Mouse (Mus musculus): ENCODE data around the gene Spint4.

The Spint4 gene

GRCm38 (mm10) chr2:164698201-164698600 lies at the start of gene Spint4:
Gene Spint4, plus strand, starts transcription at chr2:164698501.
- TF ChIP-seq POU5F1 (IDR thresholded peaks at IDR 0.05; ENCODE audit: borderline replicate concordance, low read length) (no peak), CTCF (conservative IDR thresholded peaks at IDR 0.05; ENCODE audit: low read length) (no peak), NANOG (IDR thresholded peaks at IDR 0.05; ENCODE audit: borderline replicate concordance, low read length) (no peak)

GRCm38 (mm10) chr2:164655858-164656257 lies 42.4 kb upstream of the Spint4 start, which contains the start of gene Wfdc10:
Gene Wfdc10, plus strand, starts transcription at chr2:164656046.
- H3K27me3 ChIP-seq (ENCODE audit: insufficient read depth, low read length), result peaks cover 21% of the 10 kb centered on the region
- TF ChIP-seq CTCF (conservative IDR thresholded peaks at IDR 0.05; ENCODE audit: low read length) (peak; percentile 99), POU5F1 (IDR thresholded peaks at IDR 0.05; ENCODE audit: borderline replicate concordance, low read length) (no peak), NANOG (IDR thresholded peaks at IDR 0.05; ENCODE audit: borderline replicate concordance, low read length) (no peak)
- peaks cover 14% of the 10 kb centered on the region for H3K4me1 ChIP-seq (replicated peaks; ENCODE audit: low read depth, low read length)
- H3K36me3 ChIP-seq (ENCODE audit: insufficient read depth, low read length), result no peaks in the 10 kb centered on the region
- H3K4me3 ChIP-seq (replicated peaks; ENCODE audit: low read length), result peak within 1 kb of the TSS; percentile 29
- H3K9me3 ChIP-seq (ENCODE audit: low read length), result no peaks in the 10 kb centered on the region

More at GRCm38 (mm10) chr2:164698201-164698600, at the start of gene Spint4:
- peaks cover 12% of the 10 kb centered on the region for H3K4me1 ChIP-seq (replicated peaks; ENCODE audit: low read depth, low read length)
- peaks cover 6% of the 10 kb centered on the region; the same call in 1 of the 2 replicates for H3K27me3 ChIP-seq (ENCODE audit: insufficient read depth, low read length)
- no peaks in the 10 kb centered on the region for H3K36me3 ChIP-seq (ENCODE audit: insufficient read depth, low read length)
- H3K9me3 ChIP-seq (ENCODE audit: low read length), result no peaks in the 10 kb centered on the region
- H3K4me3 ChIP-seq (replicated peaks; ENCODE audit: low read length), result no peak within 1 kb of the TSS

GRCm38 (mm10) chr2:164656483-164656882 lies 41.8 kb upstream of the Spint4 start, which contains the start of gene Wfdc9:
Gene Wfdc9, minus strand, starts transcription at chr2:164656583.
- no peaks in the 10 kb centered on the region for H3K36me3 ChIP-seq (ENCODE audit: insufficient read depth, low read length)
- H3K4me3 ChIP-seq (replicated peaks; ENCODE audit: low read length), result peak within 1 kb of the TSS; percentile 29
- TF ChIP-seq NANOG (IDR thresholded peaks at IDR 0.05; ENCODE audit: borderline replicate concordance, low read length) (no peak), CTCF (conservative IDR thresholded peaks at IDR 0.05; ENCODE audit: low read length) (no peak), POU5F1 (IDR thresholded peaks at IDR 0.05; ENCODE audit: borderline replicate concordance, low read length) (no peak)
- H3K4me1 ChIP-seq (replicated peaks; ENCODE audit: low read depth, low read length), result peaks cover 14% of the 10 kb centered on the region
- peaks cover 21% of the 10 kb centered on the region for H3K27me3 ChIP-seq (ENCODE audit: insufficient read depth, low read length)
- H3K9me3 ChIP-seq (ENCODE audit: low read length), result no peaks in the 10 kb centered on the region

DNA sequence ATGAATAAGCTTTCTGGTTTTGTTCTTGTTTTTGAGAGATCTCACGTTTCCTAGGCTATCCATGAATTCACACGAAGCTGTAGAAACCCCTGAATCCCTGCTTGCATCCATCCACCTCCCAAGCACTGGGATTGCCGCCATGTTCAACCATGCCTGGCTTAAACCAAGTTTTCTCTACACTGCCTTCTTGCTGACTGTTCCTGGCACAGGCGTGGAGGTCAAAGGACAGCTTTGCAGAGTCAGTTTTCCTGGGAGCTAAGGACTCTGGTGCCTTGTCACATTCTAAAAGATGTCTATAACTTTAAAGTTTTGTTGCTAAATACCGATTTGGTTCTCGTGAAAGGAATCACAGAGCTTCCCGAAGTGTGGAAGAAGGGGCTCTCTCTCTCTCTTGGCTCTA lies 33.5 kb upstream of the Spint4 start:
- Histone ChIP-seq H3K27me3 (ENCODE audit: insufficient read depth, low read length) (0 out of 2 replicates have a peak, but pooled peaks cover 1% of the 10 kb centered on the region), H3K9me3 (ENCODE audit: low read length) (peaks cover 19% of the 10 kb centered on the region), H3K4me3 (replicated peaks; ENCODE audit: low read length) (no peak overlapping the region), H3K4me1 (replicated peaks; ENCODE audit: low read depth, low read length) (no peaks in the 10 kb centered on the region), H3K36me3 (ENCODE audit: insufficient read depth, low read length) (no peaks in the 10 kb centered on the region)
- TF ChIP-seq NANOG (IDR thresholded peaks at IDR 0.05; ENCODE audit: borderline replicate concordance, low read length), result no peak
- no peak for TF ChIP-seq POU5F1 (IDR thresholded peaks at IDR 0.05; ENCODE audit: borderline replicate concordance, low read length)
- no peak for TF ChIP-seq CTCF (conservative IDR thresholded peaks at IDR 0.05; ENCODE audit: low read length)

- no peaks in the 10 kb centered on the region for H3K4me1 ChIP-seq (replicated peaks; ENCODE audit: low read depth, low read length)
- peaks cover 2% of the 10 kb centered on the region; the same call in 1 of the 2 replicates for H3K27me3 ChIP-seq (ENCODE audit: insufficient read depth, low read length)
- H3K36me3 ChIP-seq (ENCODE audit: insufficient read depth, low read length), result no peaks in the 10 kb centered on the region
- TF ChIP-seq NANOG (IDR thresholded peaks at IDR 0.05; ENCODE audit: borderline replicate concordance, low read length) (no peak), CTCF (conservative IDR thresholded peaks at IDR 0.05; ENCODE audit: low read length) (no peak), POU5F1 (IDR thresholded peaks at IDR 0.05; ENCODE audit: borderline replicate concordance, low read length) (no peak)
- peaks cover 22% of the 10 kb centered on the region for H3K9me3 ChIP-seq (ENCODE audit: low read length)
- no peak overlapping the region for H3K4me3 ChIP-seq (replicated peaks; ENCODE audit: low read length)
Observed at GRCm38 (mm10) chr2:164670261-164670660, 28.0 kb upstream of the Spint4 start.

DNA sequence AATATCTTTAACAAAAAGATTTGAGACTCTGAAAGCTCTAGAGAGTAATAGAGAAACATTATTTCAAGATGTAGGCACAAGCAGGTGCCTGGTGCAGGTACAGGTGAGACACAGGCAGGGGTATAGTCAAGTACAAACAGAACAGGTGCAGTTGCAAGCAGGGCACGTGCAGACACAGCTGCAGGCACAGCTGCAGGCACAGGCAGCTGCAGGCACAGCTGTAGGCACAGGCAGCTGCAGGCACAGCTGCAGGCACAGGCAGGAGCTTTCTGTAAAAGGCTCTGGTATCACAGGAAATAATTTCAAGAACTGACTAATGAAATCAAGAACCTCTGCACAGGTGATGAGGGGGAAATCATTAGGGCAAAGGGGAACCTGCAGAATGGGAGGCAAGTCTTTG lies 27.4 kb upstream of the Spint4 start:
- Histone ChIP-seq H3K36me3 (ENCODE audit: insufficient read depth, low read length) (no peaks in the 10 kb centered on the region), H3K4me3 (replicated peaks; ENCODE audit: low read length) (no peak overlapping the region), H3K27me3 (ENCODE audit: insufficient read depth, low read length) (peaks cover 2% of the 10 kb centered on the region; the same call in 1 of the 2 replicates), H3K4me1 (replicated peaks; ENCODE audit: low read depth, low read length) (no peaks in the 10 kb centered on the region), H3K9me3 (ENCODE audit: low read length) (peaks cover 19% of the 10 kb centered on the region)
- TF ChIP-seq NANOG (IDR thresholded peaks at IDR 0.05; ENCODE audit: borderline replicate concordance, low read length), result no peak
- TF ChIP-seq CTCF (conservative IDR thresholded peaks at IDR 0.05; ENCODE audit: low read length), result no peak
- TF ChIP-seq POU5F1 (IDR thresholded peaks at IDR 0.05; ENCODE audit: borderline replicate concordance, low read length), result no peak

DNA sequence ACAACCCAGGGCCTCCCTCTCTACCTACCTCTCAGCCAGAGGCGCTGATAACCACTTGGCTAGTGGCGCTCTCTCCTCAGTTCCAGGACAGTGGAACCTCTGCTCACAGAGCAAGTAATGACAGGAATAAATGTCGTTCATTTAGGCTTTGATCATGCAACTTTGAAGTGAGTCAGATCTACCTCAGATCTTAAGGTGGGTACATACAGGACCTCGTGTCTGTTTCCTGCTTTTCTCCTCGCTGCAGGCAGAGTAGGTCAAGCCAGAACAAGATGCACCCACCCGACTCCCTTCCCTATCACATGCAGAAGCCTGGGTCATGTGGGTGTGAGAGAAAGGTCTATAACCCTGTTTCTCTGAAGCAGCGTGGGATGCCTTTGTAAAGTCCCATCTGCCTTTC lies 24.3 kb upstream of the Spint4 start, which contains the start of gene Wfdc11:
Wfdc11 (minus strand) TSS at position 101 of the 400 bp plus-strand sequence.
- H3K4me1 ChIP-seq (replicated peaks; ENCODE audit: low read depth, low read length), result peaks cover 4% of the 10 kb centered on the region; the same call in 1 of the 2 replicates
- TF ChIP-seq CTCF (conservative IDR thresholded peaks at IDR 0.05; ENCODE audit: low read length) (no peak), NANOG (IDR thresholded peaks at IDR 0.05; ENCODE audit: borderline replicate concordance, low read length) (no peak), POU5F1 (IDR thresholded peaks at IDR 0.05; ENCODE audit: borderline replicate concordance, low read length) (no peak)
- peaks cover 2% of the 10 kb centered on the region; the same call in 1 of the 2 replicates for H3K27me3 ChIP-seq (ENCODE audit: insufficient read depth, low read length)
- H3K4me3 ChIP-seq (replicated peaks; ENCODE audit: low read length), result no peak within 1 kb of the TSS
- H3K36me3 ChIP-seq (ENCODE audit: insufficient read depth, low read length), result no peaks in the 10 kb centered on the region
- H3K9me3 ChIP-seq (ENCODE audit: low read length), result peaks cover 4% of the 10 kb centered on the region

GRCm38 (mm10) chr2:164676103-164676502 lies 22.2 kb upstream of the Spint4 start:
- H3K4me1 ChIP-seq (replicated peaks; ENCODE audit: low read depth, low read length), result peaks cover 4% of the 10 kb centered on the region; the same call in 1 of the 2 replicates
- no peaks in the 10 kb centered on the region for H3K36me3 ChIP-seq (ENCODE audit: insufficient read depth, low read length)
- H3K27me3 ChIP-seq (ENCODE audit: insufficient read depth, low read length), result no peaks in the 10 kb centered on the region; the same call in 1 of the 2 replicates
- H3K9me3 ChIP-seq (ENCODE audit: low read length), result peaks cover 4% of the 10 kb centered on the region
- H3K4me3 ChIP-seq (replicated peaks; ENCODE audit: low read length), result no peak overlapping the region
- TF ChIP-seq CTCF (conservative IDR thresholded peaks at IDR 0.05; ENCODE audit: low read length) (peak; percentile 80), POU5F1 (IDR thresholded peaks at IDR 0.05; ENCODE audit: borderline replicate concordance, low read length) (no peak), NANOG (IDR thresholded peaks at IDR 0.05; ENCODE audit: borderline replicate concordance, low read length) (no peak)

Measured in E14TG2a.4 (cell line).